Mouse (Mus musculus): ENCODE results near the gene Asrgl1. TPM values are rescaled to one million over a fixed set of nuclear protein-coding genes. Genes with fewer than 3 reads are reported as not detected.

Asrgl1 gene
- polyA plus RNA-seq, 1 experiment: 5.9 TPM

DNA sequence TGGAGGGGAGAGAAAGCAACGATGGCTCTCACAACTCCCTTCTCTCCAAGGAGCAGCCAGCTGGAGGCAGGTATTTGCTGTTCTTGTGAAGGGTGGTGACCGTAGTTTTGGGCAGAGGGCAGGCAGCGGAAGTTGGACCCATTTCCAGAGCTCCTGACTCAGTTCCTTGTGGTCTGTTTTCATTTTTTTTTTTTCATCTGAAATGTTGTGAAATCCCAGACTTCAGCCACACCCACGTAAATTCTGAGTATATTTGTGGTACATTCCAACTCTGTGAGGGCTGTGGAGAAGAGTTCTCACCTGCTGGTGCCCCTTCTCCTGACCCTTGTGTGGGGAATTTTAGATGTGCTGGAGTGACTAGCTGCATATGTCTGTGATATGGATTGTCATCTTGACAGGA lies 75.3 kb downstream of the Asrgl1 start:
- no peak overlapping the region for H3K27ac ChIP-seq (ENCODE audit: control insufficient read depth, insufficient read depth, low read length)
- no peaks in the 10 kb centered on the region for H3K27me3 ChIP-seq (ENCODE audit: control insufficient read depth, insufficient read depth, low read length)
- peaks cover 9% of the 10 kb centered on the region for H3K4me1 ChIP-seq (replicated peaks; ENCODE audit: control insufficient read depth, insufficient read depth, low read length)
- no peak for TF ChIP-seq POLR2A (IDR thresholded peaks at IDR 0.05; ENCODE audit: control insufficient read depth, extremely low read depth, insufficient read depth, low read length, poor library complexity)
- TF ChIP-seq CTCF (IDR thresholded peaks at IDR 0.05; ENCODE audit: borderline replicate concordance, control insufficient read depth, extremely low read depth, insufficient read depth, low read length, poor library complexity): no peak
- no peaks in the 10 kb centered on the region for H3K36me3 ChIP-seq (ENCODE audit: control insufficient read depth, insufficient read depth, low read length)
- 92% methylated on average over 4 of the region's 4 CpGs for WGBS
- DNase-seq: no peak
- H3K4me3 ChIP-seq (ENCODE audit: control insufficient read depth, insufficient read depth, low read length): no peak overlapping the region

Other genes with a start within 250 kb of the Asrgl1 start
- gene 1810009A15Rik, start 246.8 kb downstream of the Asrgl1 start, polyA plus RNA-seq (2012; rRNA removed): 15.3 and 19.1 TPM in 2 replicates
- not detected in 2 replicates for gene Gm49416, start 246.7 kb downstream of the Asrgl1 start, polyA plus RNA-seq (2012; rRNA removed)
- gene Ints5, start 242.6 kb downstream of the Asrgl1 start, polyA plus RNA-seq (2012; rRNA removed): 51.9 and 56.0 TPM in 2 replicates
- 203 and 219 TPM in 2 replicates for gene Ganab, start 237.6 kb downstream of the Asrgl1 start, polyA plus RNA-seq (2012; rRNA removed)
- 102 and 106 TPM in 2 replicates for gene B3gat3, start 215.3 kb downstream of the Asrgl1 start, polyA plus RNA-seq (2012; rRNA removed)
- 11.9 and 13.5 TPM in 2 replicates for gene Rom1, start 206.3 kb downstream of the Asrgl1 start, polyA plus RNA-seq (2012; rRNA removed)
- 72.3 and 73.1 TPM in 2 replicates for gene Eml3, start 206.1 kb downstream of the Asrgl1 start, polyA plus RNA-seq (2012; rRNA removed)
- gene Mta2, start 193.8 kb downstream of the Asrgl1 start, polyA plus RNA-seq (2012; rRNA removed): 79.6 and 92.0 TPM in 2 replicates
- gene Tut1, start 181.8 kb downstream of the Asrgl1 start, polyA plus RNA-seq (2012; rRNA removed): 39.4 and 42.0 TPM in 2 replicates
- 251 and 292 TPM in 2 replicates for gene Eef1g, start 168.6 kb downstream of the Asrgl1 start, polyA plus RNA-seq (2012; rRNA removed)
- 6.0 and 7.9 TPM in 2 replicates for gene Ahnak, start 146.4 kb downstream of the Asrgl1 start, polyA plus RNA-seq (2012; rRNA removed)
- 65.9 and 174 TPM in 2 replicates for gene Scgb1a1, start 47.7 kb downstream of the Asrgl1 start, polyA plus RNA-seq (2012; rRNA removed)